Mouse (Mus musculus) megakaryocyte, embryonic 14.5 days (primary cell): ENCODE results near the gene Hnrnpab. TPM values are rescaled to one million over a fixed set of nuclear protein-coding genes. Genes with fewer than 3 reads are reported as not detected.
"Not testable (repeated sequence)": the region's sequence is repeated elsewhere in the genome, so short reads cannot be mapped to it uniquely, and the experiment has no call there.

ENCODE experiments used
- H3K27me3 ChIP-seq: replicated peaks from 2 replicates; pipeline ENCODE3; 2012; ENCODE audit warnings: inconsistent platforms
- H3K36me3 ChIP-seq: replicated peaks from 2 replicates; pipeline ENCODE3; 2012; ENCODE audit warnings: low read length, inconsistent platforms, mixed read lengths
- H3K4me1 ChIP-seq: 2 replicates; pipeline ENCODE4 v1.6.1; 2012; ENCODE audit warnings: inconsistent platforms
- H3K4me3 ChIP-seq: replicated peaks from 2 replicates; pipeline ENCODE3; 2012; ENCODE audit warnings: moderate library complexity, mild to moderate bottlenecking, inconsistent platforms
- H3K9me3 ChIP-seq: 2 replicates; pipeline ENCODE4 v1.6.1; 2012; ENCODE audit warnings: inconsistent platforms
- FLI1 ChIP-seq: IDR thresholded peaks from 2 replicates; pipeline ENCODE4 v1.6.1; 2012; ENCODE audit warnings: low read length, inconsistent platforms, mixed read lengths
- GATA1 ChIP-seq: IDR thresholded peaks from 3 replicates; pipeline ENCODE4 v1.6.1; 2012; ENCODE audit warnings: mixed read lengths, low read length, inconsistent platforms, borderline replicate concordance
- polyA plus RNA-seq: library from polyadenylated mRNA; stranded (reverse); fragments of >175 nt; gene quantifications from 2 replicates; pipeline ENCODE4 v1.2.3, GENCODE M21; 2012; ENCODE audit warnings: low replicate concordance; ENCODE audit not compliant: insufficient read depth

Hnrnpab gene
- polyA plus RNA-seq, 1 experiment, result 587 TPM

GRCm38 (mm10) chr11:51635525-51636322 lies 29.1 kb upstream of the Hnrnpab start, which contains the start of gene Rmnd5b:
TSS of gene Rmnd5b (minus strand) at chr11:51635896.
- H3K9me3 ChIP-seq, result no peaks in the 10 kb centered on the region
- no peaks in the 10 kb centered on the region for H3K27me3 ChIP-seq
- TF ChIP-seq GATA1 (no peak), FLI1 (no peak)
- H3K4me3 ChIP-seq, result peak within 1 kb of the TSS; percentile 95
- peaks cover 22% of the 10 kb centered on the region for H3K36me3 ChIP-seq
- peaks cover 68% of the 10 kb centered on the region for H3K4me1 ChIP-seq

GRCm38 (mm10) chr11:51635127-51635524 lies 28.5 kb upstream of the Hnrnpab start:
- Histone ChIP-seq H3K4me1 (peaks cover 74% of the 10 kb centered on the region), H3K27me3 (no peaks in the 10 kb centered on the region), H3K4me3 (peak overlapping the region; percentile 95), H3K9me3 (no peaks in the 10 kb centered on the region), H3K36me3 (peaks cover 24% of the 10 kb centered on the region)
- TF ChIP-seq GATA1, result no peak
- TF ChIP-seq FLI1, result no peak

- Histone ChIP-seq H3K4me1 (peaks cover 85% of the 10 kb centered on the region), H3K9me3 (no peaks in the 10 kb centered on the region), H3K27me3 (no peaks in the 10 kb centered on the region), H3K36me3 (peaks cover 38% of the 10 kb centered on the region), H3K4me3 (no peak overlapping the region)
- no peak for TF ChIP-seq GATA1
- no peak for TF ChIP-seq FLI1
These were observed 27.1 kb upstream of the Hnrnpab start for GRCm38 (mm10) chr11:51633721-51634120.

GRCm38 (mm10) chr11:51633200-51633599 lies 26.6 kb upstream of the Hnrnpab start:
- H3K27me3 ChIP-seq, H3K9me3 ChIP-seq, H3K4me3 ChIP-seq: not testable (repeated sequence)
- Histone ChIP-seq H3K4me1 (peaks cover 83% of the 10 kb centered on the region), H3K36me3 (peaks cover 41% of the 10 kb centered on the region)

GRCm38 (mm10) chr11:51632130-51632753 lies 25.6 kb upstream of the Hnrnpab start:
- no peaks in the 10 kb centered on the region for H3K9me3 ChIP-seq
- H3K4me1 ChIP-seq, result peaks cover 83% of the 10 kb centered on the region
- H3K36me3 ChIP-seq, result peaks cover 51% of the 10 kb centered on the region
- peak overlapping the region; percentile 0 for H3K4me3 ChIP-seq
- no peak for TF ChIP-seq FLI1
- no peak for TF ChIP-seq GATA1
- no peaks in the 10 kb centered on the region for H3K27me3 ChIP-seq

GRCm38 (mm10) chr11:51629651-51630314 lies 23.1 kb upstream of the Hnrnpab start:
- Histone ChIP-seq H3K36me3 (peaks cover 74% of the 10 kb centered on the region), H3K9me3 (no peaks in the 10 kb centered on the region), H3K4me3 (peak overlapping the region; percentile 54), H3K4me1 (peaks cover 91% of the 10 kb centered on the region), H3K27me3 (no peaks in the 10 kb centered on the region)
- TF ChIP-seq FLI1 (no peak), GATA1 (no peak)

GRCm38 (mm10) chr11:51627907-51628306 lies 21.3 kb upstream of the Hnrnpab start:
- H3K27me3 ChIP-seq, result no peaks in the 10 kb centered on the region
- peaks cover 82% of the 10 kb centered on the region for H3K36me3 ChIP-seq
- H3K4me3 ChIP-seq, result no peak overlapping the region
- no peaks in the 10 kb centered on the region for H3K9me3 ChIP-seq
- peaks cover 92% of the 10 kb centered on the region for H3K4me1 ChIP-seq
- TF ChIP-seq GATA1 (no peak), FLI1 (no peak)

- no peaks in the 10 kb centered on the region for H3K27me3 ChIP-seq
- H3K36me3 ChIP-seq, result peaks cover 84% of the 10 kb centered on the region
- no peak for TF ChIP-seq GATA1
- no peak for TF ChIP-seq FLI1
- H3K4me1 ChIP-seq, result peaks cover 91% of the 10 kb centered on the region
- H3K4me3 ChIP-seq, result peak overlapping the region; percentile 44
- no peaks in the 10 kb centered on the region for H3K9me3 ChIP-seq
These were observed 20.8 kb upstream of the Hnrnpab start for GRCm38 (mm10) chr11:51627425-51627824.

- H3K36me3 ChIP-seq, result peaks cover 89% of the 10 kb centered on the region
These were observed 18.7 kb upstream of the Hnrnpab start for GRCm38 (mm10) chr11:51625187-51625820.

More at GRCm38 (mm10) chr11:51625187-51625820, 18.7 kb upstream of the Hnrnpab start:
- H3K9me3 ChIP-seq, result no peaks in the 10 kb centered on the region
- TF ChIP-seq GATA1 (no peak), FLI1 (no peak)
- H3K4me3 ChIP-seq, result peak overlapping the region; percentile 76
- peaks cover 91% of the 10 kb centered on the region for H3K4me1 ChIP-seq
- H3K27me3 ChIP-seq, result no peaks in the 10 kb centered on the region
